Mouse (Mus musculus): ENCODE measurements around the gene Btbd9. TPM values are rescaled to one million over a fixed set of nuclear protein-coding genes. Genes with fewer than 3 reads are reported as not detected.

Btbd9 gene
- polyA plus RNA-seq, 1 experiment from 2014 or later = 59.8 TPM

- no peak for DNase-seq (ENCODE audit: low spot score)
- 59% methylated on average over 10 of the region's 10 CpGs for WGBS
- no peaks in the 10 kb centered on the region for H3K27me3 ChIP-seq (ENCODE audit: insufficient read depth, poor library complexity, severe bottlenecking)
- H3K27ac ChIP-seq = no peak overlapping the region
- H3K4me1 ChIP-seq = peaks cover 20% of the 10 kb centered on the region
- H3K9me3 ChIP-seq = no peaks in the 10 kb centered on the region
- no peak overlapping the region for H3K4me3 ChIP-seq
- no peaks in the 10 kb centered on the region for H3K36me3 ChIP-seq
These were observed 269.1 kb downstream of the Btbd9 start for GRCm38 (mm10) chr17:30307168-30307567.

GRCm38 (mm10) chr17:30304766-30305165 is 271.5 kb downstream of the Btbd9 start:
- Histone ChIP-seq H3K27ac (no peak overlapping the region), H3K4me1 (peaks cover 20% of the 10 kb centered on the region), H3K36me3 (no peaks in the 10 kb centered on the region), H3K27me3 (ENCODE audit: insufficient read depth, poor library complexity, severe bottlenecking) (no peaks in the 10 kb centered on the region), H3K9me3 (no peaks in the 10 kb centered on the region), H3K4me3 (no peak overlapping the region)
- WGBS = 77% methylated on average over 2 of the region's 2 CpGs
- DNase-seq (ENCODE audit: low spot score) = no peak

DNA sequence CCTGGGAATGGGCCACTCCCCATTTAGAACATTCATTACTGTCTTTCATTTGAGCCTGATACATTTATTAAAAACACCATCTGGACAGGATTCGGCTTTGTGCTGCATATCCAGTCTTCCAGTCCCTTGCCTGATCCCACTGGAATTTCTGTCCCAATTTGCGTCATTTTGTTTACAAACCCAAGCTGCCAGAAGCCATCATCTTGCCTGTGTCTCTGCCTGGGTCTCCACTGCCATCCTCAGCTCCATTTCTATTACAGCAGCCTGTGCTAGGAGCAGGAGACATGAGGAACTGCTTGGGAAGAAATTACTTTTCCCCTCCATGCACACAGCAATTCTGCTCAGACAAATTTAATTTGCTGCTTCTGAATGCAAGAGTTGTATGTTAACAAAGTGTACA is 274.9 kb downstream of the Btbd9 start:
- Histone ChIP-seq H3K36me3 (peaks cover 9% of the 10 kb centered on the region; the same call in 1 of the 2 replicates), H3K4me3 (no peak overlapping the region), H3K4me1 (peaks cover 7% of the 10 kb centered on the region; the same call in 1 of the 2 replicates), H3K27me3 (ENCODE audit: insufficient read depth, poor library complexity, severe bottlenecking) (no peaks in the 10 kb centered on the region), H3K27ac (no peak overlapping the region), H3K9me3 (no peaks in the 10 kb centered on the region)
- DNase-seq (ENCODE audit: low spot score) = no peak
- 93% methylated on average over 2 of the region's 2 CpGs for WGBS

DNA sequence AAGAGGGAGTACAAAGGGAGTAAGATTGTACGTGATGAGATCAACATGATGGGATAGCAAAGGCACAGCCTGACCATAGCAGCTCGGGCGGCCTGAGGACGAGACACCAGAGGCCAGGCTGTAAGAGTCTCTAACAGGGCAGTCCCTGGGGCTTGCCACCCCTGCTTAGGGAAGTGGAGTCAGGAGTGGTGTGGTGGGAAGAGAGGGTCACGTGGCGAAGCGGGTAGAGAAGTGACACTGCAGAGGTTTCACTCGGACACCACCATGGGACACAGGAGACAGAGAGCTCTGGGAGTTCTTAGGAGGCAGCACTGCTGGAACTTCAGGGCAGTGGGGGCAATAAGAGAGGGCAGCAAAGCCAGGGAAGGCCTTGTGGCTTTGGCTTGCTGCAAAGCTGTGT is 278.9 kb downstream of the Btbd9 start:
- 94% methylated on average over 8 of the region's 8 CpGs for WGBS

GRCm38 (mm10) chr17:30296069-30296468 is 280.2 kb downstream of the Btbd9 start:
- Histone ChIP-seq H3K4me1 (peaks cover 30% of the 10 kb centered on the region), H3K27me3 (ENCODE audit: insufficient read depth, poor library complexity, severe bottlenecking) (no peaks in the 10 kb centered on the region), H3K4me3 (no peak overlapping the region), H3K9me3 (no peaks in the 10 kb centered on the region), H3K27ac (no peak overlapping the region), H3K36me3 (peaks cover 9% of the 10 kb centered on the region; the same call in 1 of the 2 replicates)
- DNase-seq (ENCODE audit: low spot score) = no peak
- WGBS = 72% methylated on average over 8 of the region's 8 CpGs

More for the DNA sequence above, 278.9 kb downstream of the Btbd9 start:
- no peak overlapping the region for H3K4me3 ChIP-seq
- no peaks in the 10 kb centered on the region for H3K9me3 ChIP-seq
- no peak overlapping the region for H3K27ac ChIP-seq
- H3K27me3 ChIP-seq (ENCODE audit: insufficient read depth, poor library complexity, severe bottlenecking) = no peaks in the 10 kb centered on the region
- peaks cover 17% of the 10 kb centered on the region for H3K4me1 ChIP-seq
- no peak for DNase-seq (ENCODE audit: low spot score)
- H3K36me3 ChIP-seq = peaks cover 9% of the 10 kb centered on the region; the same call in 1 of the 2 replicates

DNA sequence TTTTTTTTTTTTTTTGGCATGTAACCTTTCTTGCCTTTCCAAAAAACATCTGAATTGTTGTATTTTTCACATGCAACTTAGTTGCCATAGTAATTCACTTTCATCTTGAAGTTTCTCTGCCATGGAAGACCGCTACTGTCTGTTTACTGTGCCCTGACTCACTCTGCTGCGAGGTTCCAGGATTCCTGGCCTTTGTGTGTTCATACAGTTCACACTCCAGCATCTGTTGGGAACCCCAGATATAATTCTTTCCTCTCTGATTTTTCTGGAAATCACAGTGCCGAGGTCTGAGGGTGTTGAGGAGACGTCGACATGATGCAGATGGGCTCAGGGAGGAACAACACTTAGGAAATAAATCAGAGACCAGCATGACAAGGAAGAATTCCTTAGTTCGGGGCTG is 283.6 kb downstream of the Btbd9 start:
- WGBS = 42% methylated on average over 6 of the region's 6 CpGs
- no peak overlapping the region for H3K4me3 ChIP-seq
- no peak for DNase-seq (ENCODE audit: low spot score)
- no peaks in the 10 kb centered on the region for H3K9me3 ChIP-seq
- peaks cover 8% of the 10 kb centered on the region; the same call in 1 of the 2 replicates for H3K36me3 ChIP-seq
- H3K27me3 ChIP-seq (ENCODE audit: insufficient read depth, poor library complexity, severe bottlenecking) = no peaks in the 10 kb centered on the region
- H3K4me1 ChIP-seq = peaks cover 31% of the 10 kb centered on the region
- H3K27ac ChIP-seq = no peak overlapping the region

DNA sequence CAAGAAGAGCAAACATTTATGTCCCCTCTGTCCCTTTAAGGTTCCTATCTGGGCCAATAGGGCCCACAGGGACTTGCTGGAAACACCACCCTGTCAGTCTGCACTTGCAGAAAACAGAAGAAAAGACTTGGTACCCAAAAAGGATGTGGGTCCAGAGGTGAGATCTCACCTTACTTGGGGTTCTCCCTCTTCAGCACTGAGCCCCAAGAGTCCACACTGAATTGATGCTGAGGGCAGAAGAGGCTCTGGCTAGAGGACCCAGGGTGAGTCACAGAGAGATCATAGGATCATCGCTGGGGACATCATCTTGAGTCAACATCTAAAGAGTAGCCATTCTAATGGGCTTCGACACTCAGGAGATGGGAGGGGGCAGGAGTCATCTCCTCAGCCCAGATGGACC is 290.6 kb downstream of the Btbd9 start:
- Histone ChIP-seq H3K27ac (no peak overlapping the region), H3K4me1 (peaks cover 11% of the 10 kb centered on the region), H3K4me3 (no peak overlapping the region), H3K9me3 (no peaks in the 10 kb centered on the region), H3K27me3 (ENCODE audit: insufficient read depth, poor library complexity, severe bottlenecking) (no peaks in the 10 kb centered on the region), H3K36me3 (no peaks in the 10 kb centered on the region)
- DNase-seq (ENCODE audit: low spot score) = no peak
- WGBS = 79% methylated on average over 2 of the region's 2 CpGs

DNA sequence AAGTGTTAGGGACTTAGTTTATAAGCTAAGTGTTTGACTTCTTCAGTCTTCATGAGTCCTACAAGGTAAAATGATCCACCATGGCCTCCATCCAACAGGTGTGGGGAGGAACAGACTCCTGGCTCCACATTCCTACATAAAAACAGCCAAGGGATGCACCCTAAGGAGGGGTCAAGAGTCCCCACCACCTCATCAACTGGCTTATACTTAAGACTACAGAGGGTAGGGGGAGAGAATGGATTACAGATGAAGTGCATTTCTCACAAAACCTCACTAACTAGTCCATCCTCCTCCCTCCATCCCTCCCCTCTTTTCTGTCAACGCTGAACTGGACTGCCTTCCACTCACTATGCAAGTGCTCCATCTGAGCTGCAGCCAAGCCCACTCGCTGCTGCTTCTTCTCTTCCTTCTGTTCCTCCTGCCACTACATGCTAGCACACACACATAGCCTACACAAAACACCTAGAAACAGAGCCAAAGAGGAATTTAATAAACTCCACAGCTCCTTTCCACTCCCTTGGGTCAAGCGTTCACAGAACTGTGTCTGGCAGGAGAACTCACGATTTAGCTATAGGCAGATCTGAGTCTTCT is 292.7 kb downstream of the Btbd9 start:
- Histone ChIP-seq H3K27ac (no peak overlapping the region), H3K9me3 (no peaks in the 10 kb centered on the region), H3K4me1 (peaks cover 30% of the 10 kb centered on the region), H3K36me3 (no peaks in the 10 kb centered on the region), H3K4me3 (no peak overlapping the region), H3K27me3 (ENCODE audit: insufficient read depth, poor library complexity, severe bottlenecking) (no peaks in the 10 kb centered on the region)
- 83% methylated on average over 4 of the region's 4 CpGs for WGBS
- no peak for DNase-seq (ENCODE audit: low spot score)

DNA sequence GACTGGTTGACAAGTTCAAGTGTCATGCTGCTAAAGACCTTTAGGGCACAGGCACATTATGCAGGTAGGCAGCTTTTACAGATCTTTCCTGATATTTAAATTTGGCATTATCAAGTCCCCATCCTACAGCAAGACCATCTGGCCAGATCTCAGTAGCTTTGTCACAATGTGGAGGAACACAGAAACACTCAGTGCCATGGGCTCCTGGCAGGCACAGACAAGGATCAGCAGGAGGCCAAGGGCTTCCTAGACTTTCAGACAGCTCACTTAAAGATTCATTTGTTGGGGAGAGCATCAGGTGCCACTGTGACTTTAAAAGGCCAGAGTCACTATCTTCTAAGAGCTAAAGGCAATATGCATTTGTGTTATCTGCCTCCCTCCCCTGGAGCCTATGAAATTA is 293.3 kb downstream of the Btbd9 start:
- no peak overlapping the region for H3K4me3 ChIP-seq
- H3K27me3 ChIP-seq (ENCODE audit: insufficient read depth, poor library complexity, severe bottlenecking) = no peaks in the 10 kb centered on the region
- no peaks in the 10 kb centered on the region for H3K9me3 ChIP-seq
- H3K27ac ChIP-seq = no peak overlapping the region
- H3K36me3 ChIP-seq = no peaks in the 10 kb centered on the region
- no peak for DNase-seq (ENCODE audit: low spot score)
- peaks cover 31% of the 10 kb centered on the region for H3K4me1 ChIP-seq

DNA sequence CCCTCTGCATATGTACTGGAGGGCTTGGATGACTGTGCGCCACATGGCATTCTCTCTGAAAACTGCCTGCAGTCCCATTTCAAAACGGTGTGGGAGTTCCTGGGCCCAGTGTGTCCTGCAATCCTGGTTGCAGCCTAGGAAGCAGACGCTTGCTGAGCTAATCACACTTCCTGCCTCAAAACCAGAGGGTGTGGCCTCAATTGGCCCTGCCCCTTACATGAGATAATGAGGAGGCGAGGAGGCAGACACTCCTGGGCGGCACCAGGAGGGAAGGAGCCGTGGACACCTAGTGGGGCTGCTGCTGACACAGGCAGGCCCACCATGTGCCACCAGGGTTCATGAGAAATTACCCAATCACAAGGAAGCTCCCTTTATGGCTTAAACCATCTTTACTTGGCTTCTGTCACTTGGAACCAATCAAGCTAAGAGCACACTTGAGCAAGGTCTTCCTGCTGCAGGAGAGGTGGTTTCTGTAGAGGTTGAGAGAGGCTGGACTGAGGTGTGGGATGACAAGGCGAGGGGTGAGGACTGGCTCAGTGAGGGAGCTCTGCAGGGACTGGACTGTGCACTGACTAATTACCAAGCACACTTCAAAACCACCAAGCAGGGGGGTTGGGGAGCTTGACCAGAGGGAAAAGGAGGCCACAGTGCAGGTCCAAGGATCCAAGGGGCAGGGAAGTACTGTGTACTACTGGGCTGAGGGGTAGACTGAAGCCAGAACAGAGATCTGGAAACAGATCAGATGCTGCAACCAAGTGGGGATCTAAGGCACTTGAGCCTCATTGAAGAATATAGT is 295.8 kb downstream of the Btbd9 start:
- DNase-seq (ENCODE audit: low spot score) = peak; percentile 84
- Histone ChIP-seq H3K9me3 (no peaks in the 10 kb centered on the region), H3K36me3 (no peaks in the 10 kb centered on the region; the same call in 1 of the 2 replicates), H3K27me3 (ENCODE audit: insufficient read depth, poor library complexity, severe bottlenecking) (no peaks in the 10 kb centered on the region), H3K4me1 (peaks cover 35% of the 10 kb centered on the region), H3K27ac (peak overlapping the region; percentile 69), H3K4me3 (no peak overlapping the region)
- 36% methylated on average over 7 of the region's 7 CpGs for WGBS

DNA sequence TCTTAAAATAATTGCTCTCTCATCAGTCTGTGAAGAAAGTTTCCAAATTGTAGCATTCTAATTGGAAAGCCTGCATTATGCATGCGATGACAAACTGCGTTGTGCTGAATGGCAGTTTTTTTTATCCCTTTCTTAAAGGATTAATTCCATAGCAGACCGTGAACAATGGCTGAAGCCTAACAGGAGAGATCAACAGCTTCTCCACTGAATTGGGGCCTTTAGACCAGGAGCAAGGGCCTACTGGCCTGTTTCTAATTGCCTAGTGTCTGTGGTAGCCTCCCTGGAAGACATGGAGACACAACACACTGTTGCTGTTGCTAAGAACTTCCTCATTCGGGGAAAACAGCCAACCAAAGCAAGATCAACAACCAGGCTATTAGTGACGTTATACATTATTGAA is 296.6 kb downstream of the Btbd9 start:
- Histone ChIP-seq H3K4me3 (no peak overlapping the region), H3K9me3 (no peaks in the 10 kb centered on the region), H3K4me1 (peaks cover 35% of the 10 kb centered on the region), H3K27me3 (ENCODE audit: insufficient read depth, poor library complexity, severe bottlenecking) (no peaks in the 10 kb centered on the region), H3K27ac (no peak overlapping the region), H3K36me3 (no peaks in the 10 kb centered on the region; the same call in 1 of the 2 replicates)
- DNase-seq (ENCODE audit: low spot score) = no peak
- WGBS = 77% methylated on average over 5 of the region's 5 CpGs

GRCm38 (mm10) chr17:30278596-30279378 is 297.5 kb downstream of the Btbd9 start:
- 34% methylated on average over 16 of the region's 16 CpGs for WGBS
- H3K9me3 ChIP-seq = no peaks in the 10 kb centered on the region
- DNase-seq (ENCODE audit: low spot score) = no peak
- H3K27ac ChIP-seq = no peak overlapping the region
- H3K4me1 ChIP-seq = peaks cover 35% of the 10 kb centered on the region
- peaks cover 4% of the 10 kb centered on the region for H3K36me3 ChIP-seq
- H3K27me3 ChIP-seq (ENCODE audit: insufficient read depth, poor library complexity, severe bottlenecking) = no peaks in the 10 kb centered on the region
- no peak overlapping the region for H3K4me3 ChIP-seq

GRCm38 (mm10) chr17:30276477-30276876 is 299.8 kb downstream of the Btbd9 start:
- no peak overlapping the region for H3K4me3 ChIP-seq
- H3K4me1 ChIP-seq = peaks cover 31% of the 10 kb centered on the region
- 82% methylated on average over 4 of the region's 4 CpGs for WGBS
- peaks cover 4% of the 10 kb centered on the region for H3K36me3 ChIP-seq
- no peaks in the 10 kb centered on the region for H3K27me3 ChIP-seq (ENCODE audit: insufficient read depth, poor library complexity, severe bottlenecking)
- no peak overlapping the region for H3K27ac ChIP-seq
- DNase-seq (ENCODE audit: low spot score) = no peak
- no peaks in the 10 kb centered on the region for H3K9me3 ChIP-seq

Measured in heart, embryonic 10.5 days (tissue).